Mouse (Mus musculus) forebrain, embryonic 16.5 days (tissue): ENCODE results near the gene H2afz. TPM values are rescaled to one million over a fixed set of nuclear protein-coding genes. Genes with fewer than 3 reads are reported as not detected.
"Not testable (repeated sequence)": the region's sequence is repeated elsewhere in the genome, so short reads cannot be mapped to it uniquely, and the experiment has no call there.

ENCODE experiments used
- ATAC-seq: fragments of 200-750 bp; cut with Nextera tagmentation; 2 replicates; pipeline ENCODE4 v1.8.0; 2017; ENCODE audit warnings: mild to moderate bottlenecking, moderate library complexity
- H3K27ac ChIP-seq: fragments of 300-500 bp; sonication (generic); 2 replicates; pipeline ENCODE4 v1.5.1; 2014; ENCODE audit warnings: low read length, control low read depth
- H3K27me3 ChIP-seq: fragments of 300-500 bp; sonication (generic); replicated peaks from 2 replicates; pipeline ENCODE4 v1.6.1; 2014; ENCODE audit warnings: low read length; ENCODE audit not compliant: control insufficient read depth, insufficient read depth
- H3K36me3 ChIP-seq: fragments of 300-500 bp; sonication (generic); 2 replicates; pipeline ENCODE4 v1.6.1; 2014; ENCODE audit not compliant: control insufficient read depth, insufficient read depth
- H3K4me1 ChIP-seq: fragments of 300-500 bp; sonication (generic); replicated peaks from 2 replicates; pipeline ENCODE4 v1.6.1; 2014; ENCODE audit warnings: low read length; ENCODE audit not compliant: control insufficient read depth, insufficient read depth
- H3K4me2 ChIP-seq: fragments of 300-500 bp; sonication (generic); 2 replicates; pipeline ENCODE4 v1.6.1; 2014; ENCODE audit warnings: mild to moderate bottlenecking, low read length, control low read depth
- H3K4me3 ChIP-seq: fragments of 300-500 bp; sonication (generic); replicated peaks from 2 replicates; pipeline ENCODE4 v1.5.1; 2014; ENCODE audit warnings: mild to moderate bottlenecking, low read length, control low read depth
- H3K9ac ChIP-seq: fragments of 300-500 bp; sonication (generic); replicated peaks from 2 replicates; pipeline ENCODE4 v1.6.1; 2014; ENCODE audit warnings: low read depth, low read length, control low read depth
- H3K9me3 ChIP-seq: fragments of 300-500 bp; sonication (generic); 2 replicates; pipeline ENCODE4 v1.6.1; 2016; ENCODE audit warnings: low read length; ENCODE audit not compliant: control insufficient read depth
- WGBS: fragments of 180-500 bp; shearing (Covaris S2); extraction: QIAGEN DNeasy Blood & Tissue Kit; methylation state at CpG from one replicate; pipeline ENCODE4 v1.1.7; 2014; 5-methylcytosine and 5-hydroxymethylcytosine counted together
- polyA plus RNA-seq: library from polyadenylated mRNA; unstranded; fragments of >200 nt; fragmentation: Nextera tagmentation; extraction: Ambion mirVana; gene quantifications from 2 replicates; pipeline ENCODE4 v1.2.1, GENCODE M21; 2015

Gene H2afz
- polyA plus RNA-seq, 1 experiment from 2014 or later, result 1,163 TPM

DNA sequence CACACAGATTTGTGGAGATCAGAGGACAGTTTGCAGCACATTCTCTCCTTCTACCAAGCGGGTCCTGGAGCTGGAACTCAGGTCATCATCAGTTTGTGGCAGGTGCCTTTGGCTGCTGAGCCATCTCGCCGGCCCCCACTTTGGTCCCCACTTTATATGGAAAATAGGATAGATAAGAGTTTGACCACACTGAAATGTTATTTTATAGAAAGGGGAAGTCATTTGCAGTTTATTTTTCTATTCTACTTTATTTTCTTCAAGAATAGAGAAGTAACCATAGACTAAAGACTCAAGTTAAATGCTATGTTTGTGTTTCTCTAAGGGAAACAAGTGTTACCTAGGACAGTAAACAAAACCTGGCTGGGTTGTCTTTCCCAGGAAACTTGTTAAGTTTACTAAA is 32.6 kb downstream of the H2afz start:
- H3K9me3 ChIP-seq, result no peaks in the 10 kb centered on the region
- H3K36me3 ChIP-seq, result 0 out of 2 replicates have a peak, but pooled peaks cover 4% of the 10 kb centered on the region
- ATAC-seq, result no peak
- no peak overlapping the region for H3K4me2 ChIP-seq
- H3K27ac ChIP-seq, result no peak overlapping the region
- no peaks in the 10 kb centered on the region for H3K27me3 ChIP-seq
- H3K9ac ChIP-seq, result no peak overlapping the region
- no peak overlapping the region for H3K4me3 ChIP-seq
- H3K4me1 ChIP-seq, result peaks cover 8% of the 10 kb centered on the region
- WGBS, result 99% methylated on average over 3 of the region's 3 CpGs

- H3K4me2 ChIP-seq, result no peak overlapping the region
- ATAC-seq, result no peak
- no peaks in the 10 kb centered on the region for H3K27me3 ChIP-seq
- H3K9me3 ChIP-seq, result no peaks in the 10 kb centered on the region
- no peak overlapping the region for H3K4me3 ChIP-seq
- H3K4me1 ChIP-seq, result peaks cover 8% of the 10 kb centered on the region
- WGBS, result 84% methylated on average over 5 of the region's 5 CpGs
- no peak overlapping the region for H3K27ac ChIP-seq
- H3K36me3 ChIP-seq, result 0 out of 2 replicates have a peak, but pooled peaks cover 4% of the 10 kb centered on the region
- H3K9ac ChIP-seq, result no peak overlapping the region
Measured at GRCm38 (mm10) chr3:137897685-137898084, 33.4 kb downstream of the H2afz start.

- peaks cover 8% of the 10 kb centered on the region for H3K4me1 ChIP-seq
- H3K27me3 ChIP-seq, result no peaks in the 10 kb centered on the region
- ATAC-seq, result peak; percentile 64; the same call in 1 of the 2 replicates
- 32% methylated on average over 10 of the region's 10 CpGs for WGBS
- H3K4me3 ChIP-seq, result no peak overlapping the region
- H3K9ac ChIP-seq, result no peak overlapping the region
- peak overlapping the region; percentile 10; the same call in 1 of the 2 replicates for H3K4me2 ChIP-seq
- H3K27ac ChIP-seq, result no peak overlapping the region
- 0 out of 2 replicates have a peak, but pooled peaks cover under 1% of the 10 kb centered on the region for H3K36me3 ChIP-seq
- no peaks in the 10 kb centered on the region for H3K9me3 ChIP-seq
Measured at GRCm38 (mm10) chr3:137900149-137900548, 35.9 kb downstream of the H2afz start.

GRCm38 (mm10) chr3:137913093-137913492 is 48.8 kb downstream of the H2afz start:
- Histone ChIP-seq H3K9ac (no peak overlapping the region), H3K4me3 (no peak overlapping the region), H3K4me1 (peaks cover 9% of the 10 kb centered on the region; the same call in 1 of the 2 replicates), H3K9me3 (no peaks in the 10 kb centered on the region), H3K27me3 (no peaks in the 10 kb centered on the region), H3K4me2 (no peak overlapping the region), H3K36me3 (no peaks in the 10 kb centered on the region), H3K27ac (no peak overlapping the region)
- 80% methylated on average over 2 of the region's 2 CpGs for WGBS
- ATAC-seq, result no peak

DNA sequence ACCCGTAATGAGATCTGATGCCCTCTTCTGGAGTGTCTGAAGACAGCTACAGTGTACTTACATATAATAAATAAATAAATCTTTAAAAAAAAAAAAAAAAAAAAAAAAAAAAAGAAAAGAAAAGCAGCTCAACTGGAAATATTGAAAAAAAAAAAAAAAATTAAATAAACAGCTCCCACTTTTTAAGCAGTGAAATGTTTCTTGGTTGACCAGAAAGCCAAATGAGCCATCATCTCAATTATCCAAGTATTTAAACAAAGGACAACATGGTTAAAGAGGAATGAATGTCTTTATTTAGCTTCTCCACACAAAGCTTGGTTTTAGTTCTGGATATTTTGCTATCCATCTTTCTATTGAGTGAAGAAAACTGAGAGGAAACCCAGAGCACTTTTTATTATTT is 50.3 kb downstream of the H2afz start:
- WGBS, result no CpG with 5 or more reads among the region's 1 CpGs
- H3K27ac ChIP-seq, ATAC-seq, H3K36me3 ChIP-seq, H3K27me3 ChIP-seq, H3K9ac ChIP-seq, H3K4me3 ChIP-seq, H3K4me2 ChIP-seq, H3K9me3 ChIP-seq: not testable (repeated sequence)
- peaks cover 17% of the 10 kb centered on the region for H3K4me1 ChIP-seq

Other genes with a start within 250 kb of the H2afz start
- 6.1 and 6.7 TPM in 2 replicates for gene Ddit4l, start 242.9 kb upstream of the H2afz start, polyA plus RNA-seq
- gene Gm21962, start 193.0 kb upstream of the H2afz start, polyA plus RNA-seq, result not detected in 2 replicates
- 7.8 and 12.2 TPM in 2 replicates for gene Dnajb14, start 3.2 kb downstream of the H2afz start, polyA plus RNA-seq
- gene Lamtor3, start 54.0 kb downstream of the H2afz start, polyA plus RNA-seq, result 141 and 145 TPM in 2 replicates
- 4.1 and 4.3 TPM in 2 replicates for gene Dapp1, start 117.1 kb downstream of the H2afz start, polyA plus RNA-seq
- gene 1110002E22Rik, start 200.6 kb downstream of the H2afz start, polyA plus RNA-seq, result 0.24 and 0.32 TPM in 2 replicates
- 0.14 TPM in 1 of 2 replicates, not detected in the other for gene Gm5105, start 202.9 kb downstream of the H2afz start, polyA plus RNA-seq